Mouse (Mus musculus) liver, adult (tissue): ENCODE data around the gene Zswim3.

Experiments used
- GATA4 ChIP-seq: IDR thresholded peaks from 2 replicates; pipeline ENCODE4 v1.6.1; 2014; ENCODE audit warnings: mild to moderate bottlenecking, low read length; ENCODE audit not compliant: insufficient replicate concordance

The Zswim3 gene

GRCm38 (mm10) chr2:164791841-164792261, 13.0 kb upstream of the Zswim3 start:
- no peak for TF ChIP-seq GATA4

GRCm38 (mm10) chr2:164792400-164793190, 12.3 kb upstream of the Zswim3 start:
- no peak for TF ChIP-seq GATA4

GRCm38 (mm10) chr2:164793236-164793635, 11.7 kb upstream of the Zswim3 start:
- no peak for TF ChIP-seq GATA4

GRCm38 (mm10) chr2:164793772-164794171, 11.1 kb upstream of the Zswim3 start:
- TF ChIP-seq GATA4, result no peak

- peak; percentile 33; the same call in 1 of the 2 replicates for TF ChIP-seq GATA4
Measured at GRCm38 (mm10) chr2:164794293-164794692, 10.6 kb upstream of the Zswim3 start.

GRCm38 (mm10) chr2:164795868-164796267, 9.0 kb upstream of the Zswim3 start:
- TF ChIP-seq GATA4, result no peak

GRCm38 (mm10) chr2:164800252-164801004, 4.5 kb upstream of the Zswim3 start:
- no peak for TF ChIP-seq GATA4

- peak; percentile 30; the same call in 1 of the 2 replicates for TF ChIP-seq GATA4
Measured at GRCm38 (mm10) chr2:164803201-164803920, 1.5 kb upstream of the Zswim3 start.

GRCm38 (mm10) chr2:164803921-164804313, 981 bp upstream of the Zswim3 start:
- TF ChIP-seq GATA4, result no peak

GRCm38 (mm10) chr2:164805332-164805718, 427 bp downstream of the Zswim3 start:
- TF ChIP-seq GATA4, result no peak

- no peak for TF ChIP-seq GATA4
Measured at GRCm38 (mm10) chr2:164806614-164807013, 1.7 kb downstream of the Zswim3 start.

- no peak for TF ChIP-seq GATA4
Measured at GRCm38 (mm10) chr2:164813557-164813956, 8.7 kb downstream of the Zswim3 start.

GRCm38 (mm10) chr2:164815348-164815747, 10.4 kb downstream of the Zswim3 start:
- no peak for TF ChIP-seq GATA4

- no peak for TF ChIP-seq GATA4
Measured at GRCm38 (mm10) chr2:164815821-164816220, 10.9 kb downstream of the Zswim3 start.

- TF ChIP-seq GATA4, result no peak
Measured at GRCm38 (mm10) chr2:164817206-164817605, 12.3 kb downstream of the Zswim3 start.
